In the genomic region with DNA sequence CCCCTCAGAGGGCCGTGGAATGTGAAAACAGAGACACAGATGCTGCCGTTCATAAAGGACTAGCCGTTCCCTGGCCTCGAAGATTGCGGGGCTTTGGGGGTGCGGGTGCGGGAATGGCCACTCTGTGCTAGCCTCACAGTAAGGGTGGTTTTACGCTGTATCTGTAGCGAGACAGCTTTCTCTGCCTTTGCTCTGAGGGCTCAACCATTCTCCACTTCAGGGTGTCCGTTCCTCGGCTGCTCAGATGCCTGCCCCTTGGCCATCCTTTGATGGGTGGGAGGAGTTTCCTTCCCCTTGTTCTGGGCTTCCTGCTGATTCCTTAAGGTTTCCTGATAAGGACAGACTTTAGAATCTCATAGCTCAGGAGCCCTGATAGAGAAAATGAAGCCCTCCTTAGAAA, we compare ENCODE assay signal across 9 mouse cellular contexts. TPM values are rescaled to one million over a fixed set of nuclear protein-coding genes. Genes with fewer than 3 reads are reported as not detected.
DNase-seq lines count a peak whose midpoint lies in the region; ATAC-seq and TF ChIP-seq lines count a peak whose summit lies in the region.
"Had no signal": no experiment of that assay in that cellular context is flagged by ENCODE, and none has a peak within 500 bp of the region (broad histone marks: within the 10 kb centered on the region; RNA-seq: fewer than 3 reads in every experiment).

No protein-coding gene starts in this region.

- no peaks in the 10 kb centered on the region for H3K36me3 ChIP-seq in embryonic facial prominence, embryonic 14.5 days (ENCODE audit: control insufficient read depth, insufficient read depth, low read length)
- no peaks in the 10 kb centered on the region for H3K36me3 ChIP-seq in heart, postnatal 0 days (replicated peaks; ENCODE audit: control insufficient read depth, insufficient read depth, low read length)
- H3K36me3 ChIP-seq in midbrain, embryonic 11.5 days (ENCODE audit: control insufficient read depth, insufficient read depth, low read length) = no peaks in the 10 kb centered on the region
- H3K36me3 ChIP-seq: G1E had no signal

- H3K4me3 ChIP-seq in layer of hippocampus, adult 2 months = peak overlapping the region; percentile 51
- H3K4me3 ChIP-seq in embryonic facial prominence, embryonic 14.5 days (ENCODE audit: low read depth, low read length) = peak overlapping the region; percentile 34
- H3K4me3 ChIP-seq in heart, postnatal 0 days (ENCODE audit: low read depth, low read length) = peak overlapping the region; percentile 37
- H3K4me3 ChIP-seq in midbrain, embryonic 11.5 days (ENCODE audit: low read depth, low read length) = peak overlapping the region; percentile 11; the same call in 1 of the 2 replicates

- ATAC-seq in embryonic facial prominence, embryonic 14.5 days (ENCODE audit: low read depth) = no peak
- peak; percentile 60; the same call in 1 of the 2 replicates for ATAC-seq in heart, postnatal 0 days (ENCODE audit: insufficient read depth, low read depth)
- ATAC-seq in midbrain, embryonic 11.5 days (ENCODE audit: low FRiP score) = no peak

- no peaks in the 10 kb centered on the region for H3K9me3 ChIP-seq in embryonic facial prominence, embryonic 14.5 days (ENCODE audit: control insufficient read depth, low read length)
- H3K9me3 ChIP-seq in heart, postnatal 0 days (replicated peaks; ENCODE audit: control insufficient read depth, low read length) = no peaks in the 10 kb centered on the region
- H3K9me3 ChIP-seq in midbrain, embryonic 11.5 days (ENCODE audit: control insufficient read depth, low read length) = no peaks in the 10 kb centered on the region
- H3K9me3 ChIP-seq: G1E had no signal

- peak overlapping the region; percentile 53; the same call in 1 of the 2 replicates for H3K9ac ChIP-seq in embryonic facial prominence, embryonic 14.5 days (ENCODE audit: low read depth, low read length)
- peak overlapping the region; percentile 21; the same call in 1 of the 2 replicates for H3K9ac ChIP-seq in heart, postnatal 0 days (replicated peaks; ENCODE audit: low read depth, low read length)
- H3K9ac ChIP-seq in midbrain, embryonic 11.5 days (ENCODE audit: low read length) = peak overlapping the region; percentile 33; the same call in 1 of the 2 replicates

- H3K27ac ChIP-seq in layer of hippocampus, adult 2 months = peak overlapping the region; percentile 71
- H3K27ac ChIP-seq in embryonic facial prominence, embryonic 14.5 days (replicated peaks; ENCODE audit: low read depth, low read length) = no peak overlapping the region
- H3K27ac ChIP-seq in heart, postnatal 0 days (ENCODE audit: low read depth) = peak overlapping the region; percentile 79
- no peak overlapping the region for H3K27ac ChIP-seq in midbrain, embryonic 11.5 days (ENCODE audit: low read depth, low read length)

- H3K4me1 ChIP-seq in embryonic facial prominence, embryonic 14.5 days (ENCODE audit: control insufficient read depth, insufficient read depth, low read length) = peaks cover 7% of the 10 kb centered on the region; the same call in 1 of the 2 replicates
- H3K4me1 ChIP-seq in heart, postnatal 0 days (ENCODE audit: control insufficient read depth, insufficient read depth) = peaks cover 7% of the 10 kb centered on the region; the same call in 1 of the 2 replicates
- no peaks in the 10 kb centered on the region for H3K4me1 ChIP-seq in midbrain, embryonic 11.5 days (ENCODE audit: control insufficient read depth, insufficient read depth, low read length)

- TF ChIP-seq CTCF in layer of hippocampus, adult 2 months (conservative IDR thresholded peaks at IDR 0.05) = no peak
- no peak for TF ChIP-seq CTCF in heart, postnatal 0 days (IDR thresholded peaks at IDR 0.05; ENCODE audit: low read depth)

- peak overlapping the region; percentile 62 for H3K4me2 ChIP-seq in embryonic facial prominence, embryonic 14.5 days (ENCODE audit: low read depth, low read length)
- peak overlapping the region; percentile 61 for H3K4me2 ChIP-seq in heart, postnatal 0 days (ENCODE audit: low read depth, low read length)
- peak overlapping the region; percentile 40 for H3K4me2 ChIP-seq in midbrain, embryonic 11.5 days

- no peak for DNase-seq in layer of hippocampus, adult 2 months (ENCODE audit: low spot score in 2 of 2)
- DNase-seq in layer of hippocampus, adult 11-12 months (ENCODE audit: low spot score) = no peak
- DNase-seq in embryonic facial prominence, embryonic 14.5 days (ENCODE audit: low spot score) = no peak
- no peak for DNase-seq in heart, postnatal 0 days (ENCODE audit: low spot score)
- peak; percentile 59 to 74 for DNase-seq in kidney, postnatal 25 days
- peak; percentile 87 for DNase-seq in midbrain, embryonic 11.5 days (ENCODE audit: low spot score, missing footprints)
- no peak for DNase-seq in retina, postnatal 1 day
- DNase-seq in cerebellum, postnatal 25 days = no peak

- 2% methylated on average over 11 of the region's 11 CpGs for WGBS in embryonic facial prominence, embryonic 14.5 days
- 4% methylated on average over 11 of the region's 11 CpGs for WGBS in heart, postnatal 0 days
- 9% methylated on average over 11 of the region's 11 CpGs for WGBS in midbrain, embryonic 11.5 days

- H3K27me3 ChIP-seq in embryonic facial prominence, embryonic 14.5 days (replicated peaks; ENCODE audit: control insufficient read depth, insufficient read depth, low read length) = peaks cover 5% of the 10 kb centered on the region
- H3K27me3 ChIP-seq in heart, postnatal 0 days (ENCODE audit: control insufficient read depth, insufficient read depth, low read length) = peaks cover 3% of the 10 kb centered on the region
- no peaks in the 10 kb centered on the region for H3K27me3 ChIP-seq in midbrain, embryonic 11.5 days (ENCODE audit: control insufficient read depth, insufficient read depth, low read length)

- TF ChIP-seq EP300 in heart, postnatal 0 days (IDR thresholded peaks at IDR 0.05; ENCODE audit: low read depth) = 0 out of 2 replicates have a peak, but pooled peaks have one; percentile 57

RNA-seq across cellular contexts. Expression of a gene that starts 18.8 kb away (rescaled TPM):
- 1 to 10 TPM; 4.7 to 6.9 TPM for total RNA-seq in layer of hippocampus, adult 2 months (2021)
- 32.4 and 38.8 TPM in 2 replicates for polyA plus RNA-seq in embryonic facial prominence, embryonic 14.5 days (2014; fragmentation: Nextera tagmentation; extraction: Ambion mirVana)
- 16.4 and 16.8 TPM in 2 replicates for total RNA-seq in heart, postnatal 0 days (2014; rRNA removed; ENCODE audit: low replicate concordance)
- polyA plus RNA-seq in heart, postnatal 0 days (2015; fragmentation: Nextera tagmentation; extraction: Ambion mirVana) = 19.1 and 21.8 TPM in 2 replicates
- 6.6 and 6.8 TPM in 2 replicates for polyA plus RNA-seq in midbrain, embryonic 11.5 days (2014; fragmentation: Nextera tagmentation; extraction: Ambion mirVana)

RNA-seq across cellular contexts. Expression of a gene that starts 21.9 kb away (rescaled TPM):
- total RNA-seq in layer of hippocampus, adult 2 months (2021) = 10 to 100 TPM; 45.3 to 48.0 TPM
- 71.0 and 75.3 TPM in 2 replicates for polyA plus RNA-seq in embryonic facial prominence, embryonic 14.5 days (2014; fragmentation: Nextera tagmentation; extraction: Ambion mirVana)
- total RNA-seq in heart, postnatal 0 days (2014; rRNA removed; ENCODE audit: low replicate concordance) = 46.5 and 51.0 TPM in 2 replicates
- polyA plus RNA-seq in heart, postnatal 0 days (2015; fragmentation: Nextera tagmentation; extraction: Ambion mirVana) = 75.5 and 78.5 TPM in 2 replicates
- polyA plus RNA-seq in midbrain, embryonic 11.5 days (2014; fragmentation: Nextera tagmentation; extraction: Ambion mirVana) = 107 and 117 TPM in 2 replicates

RNA-seq across cellular contexts. Expression of a gene that starts 58.9 kb away (rescaled TPM):
- total RNA-seq in layer of hippocampus, adult 2 months (2021) = 10 to 100 TPM; 24.0 to 26.9 TPM
- 23.8 and 29.8 TPM in 2 replicates for polyA plus RNA-seq in embryonic facial prominence, embryonic 14.5 days (2014; fragmentation: Nextera tagmentation; extraction: Ambion mirVana)
- 34.1 and 35.9 TPM in 2 replicates for total RNA-seq in heart, postnatal 0 days (2014; rRNA removed; ENCODE audit: low replicate concordance)
- 23.2 and 26.3 TPM in 2 replicates for polyA plus RNA-seq in heart, postnatal 0 days (2015; fragmentation: Nextera tagmentation; extraction: Ambion mirVana)
- polyA plus RNA-seq in midbrain, embryonic 11.5 days (2014; fragmentation: Nextera tagmentation; extraction: Ambion mirVana) = 29.1 and 31.6 TPM in 2 replicates

RNA-seq across cellular contexts. Expression of a gene that starts 59.2 kb away (rescaled TPM):
- total RNA-seq in layer of hippocampus, adult 2 months (2021) = 1 to 10 TPM; 1.1 to 1.4 TPM
- 0.60 and 0.88 TPM in 2 replicates for polyA plus RNA-seq in embryonic facial prominence, embryonic 14.5 days (2014; fragmentation: Nextera tagmentation; extraction: Ambion mirVana)
- total RNA-seq in heart, postnatal 0 days (2014; rRNA removed; ENCODE audit: low replicate concordance) = 0.15 and 3.2 TPM in 2 replicates
- polyA plus RNA-seq in heart, postnatal 0 days (2015; fragmentation: Nextera tagmentation; extraction: Ambion mirVana) = 0.19 and 0.36 TPM in 2 replicates
- 1.2 and 1.7 TPM in 2 replicates for polyA plus RNA-seq in midbrain, embryonic 11.5 days (2014; fragmentation: Nextera tagmentation; extraction: Ambion mirVana)

Comparison
In these comparisons a context has a peak if more than half of its experiments do, and no peak if none do; other contexts are left out.
1. DNase-seq: peak in kidney, postnatal 25 days (2 of 2) and midbrain, embryonic 11.5 days (single experiment); none in layer of hippocampus, adult 2 months (0 of 2), layer of hippocampus, adult 11-12 months (single experiment), embryonic facial prominence, embryonic 14.5 days (single experiment), heart, postnatal 0 days (single experiment), retina, postnatal 1 day (single experiment) and cerebellum, postnatal 25 days (0 of 2).
2. H3K27ac ChIP-seq: peak in layer of hippocampus, adult 2 months (single experiment) and heart, postnatal 0 days (single experiment); none in embryonic facial prominence, embryonic 14.5 days (single experiment) and midbrain, embryonic 11.5 days (single experiment).
3. Peak in every context shown above with its lines, with median percentiles within 50 percentile points of each other: H3K4me3 ChIP-seq, H3K4me2 ChIP-seq and H3K9ac ChIP-seq.